Mouse (Mus musculus) liver, embryonic 13.5 days (tissue): ENCODE data around the gene Ckmt2. TPM values are rescaled to one million over a fixed set of nuclear protein-coding genes. Genes with fewer than 3 reads are reported as not detected.

Source experiments
- ATAC-seq: fragments of 200-750 bp; cut with Nextera tagmentation; 2 replicates; pipeline ENCODE4 v1.8.0; 2017; ENCODE audit warnings: low read depth, mild to moderate bottlenecking, moderate number of reproducible peaks, moderate library complexity
- DNase-seq: peaks from one replicate; pipeline ENCODE4 v3.0.0; 2022
- H3K27ac ChIP-seq: fragments of 300-500 bp; sonication (generic); 2 replicates; pipeline ENCODE4 v1.5.1; 2015; ENCODE audit warnings: moderate library complexity, mild to moderate bottlenecking, inconsistent platforms
- H3K27me3 ChIP-seq: fragments of 300-500 bp; sonication (generic); 2 replicates; pipeline ENCODE4 v1.6.1; 2015; ENCODE audit warnings: mild to moderate bottlenecking, inconsistent platforms
- H3K36me3 ChIP-seq: fragments of 300-500 bp; sonication (generic); 2 replicates; pipeline ENCODE4 v1.6.1; 2015; ENCODE audit warnings: mild to moderate bottlenecking, inconsistent platforms
- H3K4me1 ChIP-seq: fragments of 300-500 bp; sonication (generic); replicated peaks from 2 replicates; pipeline ENCODE4 v1.6.1; 2015; ENCODE audit warnings: inconsistent platforms
- H3K4me2 ChIP-seq: fragments of 300-500 bp; sonication (generic); 2 replicates; pipeline ENCODE4 v1.6.1; 2015; ENCODE audit warnings: inconsistent platforms, mild to moderate bottlenecking, moderate library complexity
- H3K4me3 ChIP-seq: fragments of 300-500 bp; sonication (generic); replicated peaks from 2 replicates; pipeline ENCODE4 v1.5.1; 2015; ENCODE audit warnings: mild to moderate bottlenecking, inconsistent platforms
- H3K9ac ChIP-seq: fragments of 300-500 bp; sonication (generic); 2 replicates; pipeline ENCODE4 v1.6.1; 2015; ENCODE audit warnings: mild to moderate bottlenecking, inconsistent platforms
- H3K9me3 ChIP-seq: fragments of 300-500 bp; sonication (generic); replicated peaks from 2 replicates; pipeline ENCODE4 v1.6.1; 2016; ENCODE audit warnings: inconsistent platforms
- WGBS: fragments of 180-500 bp; shearing (Covaris S2); methylation state at CpG from one replicate; pipeline ENCODE4 v1.1.7; 2015; ENCODE audit not compliant: insufficient replicate concordance; 5-methylcytosine and 5-hydroxymethylcytosine counted together
- polyA plus RNA-seq: library from polyadenylated mRNA; unstranded; fragments of >200 nt; fragmentation: Nextera tagmentation; extraction: Ambion mirVana; gene quantifications from 2 replicates; pipeline ENCODE4 v1.2.1, GENCODE M21; 2015

The Ckmt2 gene
- polyA plus RNA-seq, 1 experiment from 2014 or later = not detected

DNA sequence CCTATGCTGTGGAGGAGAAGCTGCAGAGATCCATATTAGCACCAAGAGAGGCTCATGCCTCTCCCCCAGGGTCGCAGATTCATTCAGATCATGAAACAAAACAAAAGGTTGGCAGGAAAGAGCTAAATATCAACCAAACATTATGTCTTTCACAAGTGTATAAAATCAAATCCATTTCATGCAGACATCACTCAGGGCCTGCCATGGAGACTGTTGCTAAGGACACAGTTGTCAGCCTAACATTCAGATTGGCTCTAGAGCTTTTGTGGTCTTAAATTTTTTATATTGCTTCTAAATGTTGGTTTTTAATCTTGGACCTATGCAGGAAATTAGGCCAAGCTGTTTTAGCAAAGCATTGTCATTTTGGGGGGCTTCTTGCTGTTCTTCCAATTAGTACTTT is 8.1 kb downstream of the Ckmt2 start:
- H3K9ac ChIP-seq = no peak overlapping the region
- H3K27ac ChIP-seq = no peak overlapping the region
- 58% methylated on average over 1 of the region's 1 CpGs for WGBS
- DNase-seq (no peak), ATAC-seq (no peak)
- H3K36me3 ChIP-seq = no peaks in the 10 kb centered on the region
- no peak overlapping the region for H3K4me2 ChIP-seq
- no peak overlapping the region for H3K4me3 ChIP-seq
- no peaks in the 10 kb centered on the region for H3K4me1 ChIP-seq
- no peaks in the 10 kb centered on the region for H3K27me3 ChIP-seq
- no peaks in the 10 kb centered on the region for H3K9me3 ChIP-seq

GRCm38 (mm10) chr13:91858835-91859234 is 17.9 kb downstream of the Ckmt2 start:
- no peak for DNase-seq
- no peaks in the 10 kb centered on the region for H3K27me3 ChIP-seq

DNA sequence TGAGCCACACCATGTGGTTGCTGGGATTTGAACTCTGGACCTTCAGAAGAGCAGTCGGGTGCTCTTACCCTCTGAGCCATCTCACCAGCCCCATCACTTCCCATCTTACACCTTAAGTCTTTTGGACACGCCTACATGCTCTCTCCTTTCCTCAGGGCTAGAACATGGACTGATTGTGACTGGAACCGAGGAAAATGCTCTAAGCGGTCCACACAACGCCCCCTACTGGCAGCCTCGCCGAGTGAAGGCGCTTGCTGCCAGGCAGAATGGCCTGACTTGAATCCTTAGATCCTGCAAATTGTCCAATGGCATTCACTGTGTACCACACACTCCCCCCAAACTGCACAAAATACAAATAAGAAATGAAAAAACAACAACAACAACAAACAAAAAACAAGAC is 19.3 kb downstream of the Ckmt2 start:
- H3K9ac ChIP-seq = no peak overlapping the region
- no peaks in the 10 kb centered on the region for H3K9me3 ChIP-seq
- no peak overlapping the region for H3K4me3 ChIP-seq
- no peaks in the 10 kb centered on the region for H3K4me1 ChIP-seq
- no peak overlapping the region for H3K4me2 ChIP-seq
- no peak for DNase-seq
- no peak for ATAC-seq
- H3K27me3 ChIP-seq = no peaks in the 10 kb centered on the region
- 53% methylated on average over 8 of the region's 8 CpGs for WGBS
- H3K36me3 ChIP-seq = no peaks in the 10 kb centered on the region
- no peak overlapping the region for H3K27ac ChIP-seq

More at GRCm38 (mm10) chr13:91858835-91859234, 17.9 kb downstream of the Ckmt2 start:
- Histone ChIP-seq H3K9ac (no peak overlapping the region), H3K9me3 (no peaks in the 10 kb centered on the region), H3K4me3 (no peak overlapping the region), H3K4me1 (no peaks in the 10 kb centered on the region), H3K27ac (no peak overlapping the region), H3K36me3 (no peaks in the 10 kb centered on the region), H3K4me2 (no peak overlapping the region)
- 65% methylated on average over 7 of the region's 7 CpGs for WGBS
- ATAC-seq = no peak

- Histone ChIP-seq H3K4me2 (no peak overlapping the region), H3K27me3 (no peaks in the 10 kb centered on the region), H3K4me1 (no peaks in the 10 kb centered on the region), H3K9ac (no peak overlapping the region), H3K4me3 (no peak overlapping the region), H3K27ac (no peak overlapping the region), H3K9me3 (no peaks in the 10 kb centered on the region), H3K36me3 (no peaks in the 10 kb centered on the region)
- 58% methylated on average over 3 of the region's 3 CpGs for WGBS
- DNase-seq (no peak), ATAC-seq (no peak)
Measured at GRCm38 (mm10) chr13:91854412-91854811, 22.3 kb downstream of the Ckmt2 start.

DNA sequence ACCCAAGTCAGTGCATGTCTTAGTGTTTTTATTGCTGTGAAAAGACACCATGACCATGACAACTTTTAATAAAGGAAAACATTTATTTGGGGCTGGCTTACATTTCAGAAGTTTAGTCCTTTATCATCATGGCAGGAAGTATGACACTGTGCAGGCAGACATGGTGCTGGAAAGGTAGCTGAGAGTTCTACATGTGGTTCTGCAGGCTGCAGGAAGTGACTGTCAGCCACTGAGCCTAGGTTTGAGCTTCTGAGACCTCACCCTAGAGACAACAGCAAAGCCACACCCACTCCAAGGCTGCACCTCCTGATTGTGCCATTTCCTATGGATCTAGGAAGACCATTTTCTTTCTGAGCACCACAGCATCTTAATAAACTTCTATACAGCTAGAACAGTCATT is 48.8 kb downstream of the Ckmt2 start:
- H3K9me3 ChIP-seq = no peaks in the 10 kb centered on the region
- H3K27ac ChIP-seq = no peak overlapping the region
- no peak overlapping the region for H3K4me3 ChIP-seq
- ATAC-seq (no peak), DNase-seq (no peak)
- H3K4me1 ChIP-seq = no peaks in the 10 kb centered on the region
- H3K9ac ChIP-seq = no peak overlapping the region
- no peak overlapping the region for H3K4me2 ChIP-seq
- no peaks in the 10 kb centered on the region for H3K27me3 ChIP-seq
- H3K36me3 ChIP-seq = no peaks in the 10 kb centered on the region

- DNase-seq (no peak), ATAC-seq (no peak)
- Histone ChIP-seq H3K4me2 (no peak overlapping the region), H3K9me3 (no peaks in the 10 kb centered on the region), H3K27me3 (no peaks in the 10 kb centered on the region), H3K27ac (no peak overlapping the region), H3K4me1 (no peaks in the 10 kb centered on the region), H3K36me3 (no peaks in the 10 kb centered on the region), H3K4me3 (no peak overlapping the region), H3K9ac (no peak overlapping the region)
- 80% methylated on average over 2 of the region's 2 CpGs for WGBS
Measured at GRCm38 (mm10) chr13:91826066-91826465, 50.6 kb downstream of the Ckmt2 start.

DNA sequence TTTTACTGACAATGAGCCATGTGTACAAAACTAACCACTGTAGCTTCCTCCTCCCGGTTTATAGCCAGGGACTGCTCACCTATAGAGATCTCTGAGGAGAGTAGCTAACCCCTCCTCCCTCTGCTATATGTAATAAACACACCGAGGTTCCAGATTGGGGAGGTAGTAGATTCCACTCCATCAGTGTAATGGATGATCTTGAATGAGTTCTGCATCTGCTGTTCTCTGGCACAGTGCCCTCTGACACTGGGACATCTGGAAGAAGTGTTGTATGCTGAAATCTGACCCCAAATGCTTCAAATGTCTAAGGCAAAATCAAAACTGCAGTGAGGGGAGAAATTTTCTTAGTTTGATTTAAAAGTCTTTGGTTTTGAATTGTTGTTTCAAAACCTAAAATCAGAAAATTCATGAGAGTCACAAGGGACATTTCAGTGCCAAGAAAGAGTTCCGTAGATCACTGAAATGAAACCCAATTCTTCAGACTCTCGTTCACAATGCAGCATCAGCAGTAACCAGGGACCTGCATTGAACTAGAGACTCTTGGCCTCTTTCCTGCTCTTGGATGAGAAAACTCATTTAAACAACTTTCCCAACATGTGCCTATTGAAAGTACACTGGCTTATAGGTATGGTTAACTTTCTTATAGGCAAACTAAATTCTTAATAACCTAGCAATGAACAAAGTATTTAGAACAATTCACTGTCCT is 51.7 kb downstream of the Ckmt2 start:
- Histone ChIP-seq H3K4me3 (no peak overlapping the region), H3K36me3 (no peaks in the 10 kb centered on the region), H3K4me2 (no peak overlapping the region), H3K9ac (no peak overlapping the region), H3K27ac (no peak overlapping the region), H3K27me3 (no peaks in the 10 kb centered on the region), H3K4me1 (no peaks in the 10 kb centered on the region), H3K9me3 (no peaks in the 10 kb centered on the region)
- DNase-seq (no peak), ATAC-seq (no peak)
- WGBS = 61% methylated on average over 4 of the region's 4 CpGs

GRCm38 (mm10) chr13:91823735-91824134 is 53.0 kb downstream of the Ckmt2 start:
- Histone ChIP-seq H3K4me1 (no peaks in the 10 kb centered on the region), H3K9me3 (no peaks in the 10 kb centered on the region), H3K9ac (no peak overlapping the region), H3K4me2 (no peak overlapping the region), H3K36me3 (no peaks in the 10 kb centered on the region), H3K27me3 (no peaks in the 10 kb centered on the region), H3K4me3 (no peak overlapping the region), H3K27ac (no peak overlapping the region)
- no peak for DNase-seq
- 67% methylated on average over 6 of the region's 6 CpGs for WGBS
- no peak for ATAC-seq

- Histone ChIP-seq H3K36me3 (no peaks in the 10 kb centered on the region), H3K9ac (no peak overlapping the region), H3K27ac (no peak overlapping the region), H3K4me3 (no peak overlapping the region), H3K4me2 (no peak overlapping the region), H3K4me1 (no peaks in the 10 kb centered on the region), H3K27me3 (no peaks in the 10 kb centered on the region), H3K9me3 (no peaks in the 10 kb centered on the region)
- DNase-seq (no peak), ATAC-seq (no peak)
- WGBS = 59% methylated on average over 5 of the region's 5 CpGs
Measured at GRCm38 (mm10) chr13:91814670-91815069, 62.0 kb downstream of the Ckmt2 start.

DNA sequence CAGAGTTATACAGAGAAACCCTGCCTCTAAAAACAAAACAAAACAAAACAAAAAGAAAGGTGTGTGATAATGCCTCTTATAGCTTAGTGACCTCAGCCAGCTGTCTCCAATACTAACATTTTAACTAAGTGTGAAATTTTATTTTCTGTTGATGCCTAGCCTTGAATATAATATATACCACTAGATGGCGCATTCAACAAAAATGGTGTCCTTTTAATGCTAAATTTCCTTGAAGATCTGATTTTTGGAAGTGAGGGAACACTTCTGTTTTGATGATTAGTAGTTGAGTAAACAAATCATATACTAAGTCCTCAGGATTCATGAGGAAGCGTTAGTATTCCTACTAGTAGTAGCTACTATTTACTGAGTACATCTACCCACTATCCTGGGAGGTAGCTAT is 67.2 kb downstream of the Ckmt2 start:
- Histone ChIP-seq H3K4me3 (no peak overlapping the region), H3K27me3 (no peaks in the 10 kb centered on the region), H3K27ac (no peak overlapping the region), H3K4me1 (peaks cover 13% of the 10 kb centered on the region), H3K9ac (no peak overlapping the region), H3K36me3 (peaks cover 12% of the 10 kb centered on the region), H3K9me3 (no peaks in the 10 kb centered on the region), H3K4me2 (no peak overlapping the region)
- ATAC-seq (no peak), DNase-seq (no peak)
- 34% methylated on average over 2 of the region's 2 CpGs for WGBS

DNA sequence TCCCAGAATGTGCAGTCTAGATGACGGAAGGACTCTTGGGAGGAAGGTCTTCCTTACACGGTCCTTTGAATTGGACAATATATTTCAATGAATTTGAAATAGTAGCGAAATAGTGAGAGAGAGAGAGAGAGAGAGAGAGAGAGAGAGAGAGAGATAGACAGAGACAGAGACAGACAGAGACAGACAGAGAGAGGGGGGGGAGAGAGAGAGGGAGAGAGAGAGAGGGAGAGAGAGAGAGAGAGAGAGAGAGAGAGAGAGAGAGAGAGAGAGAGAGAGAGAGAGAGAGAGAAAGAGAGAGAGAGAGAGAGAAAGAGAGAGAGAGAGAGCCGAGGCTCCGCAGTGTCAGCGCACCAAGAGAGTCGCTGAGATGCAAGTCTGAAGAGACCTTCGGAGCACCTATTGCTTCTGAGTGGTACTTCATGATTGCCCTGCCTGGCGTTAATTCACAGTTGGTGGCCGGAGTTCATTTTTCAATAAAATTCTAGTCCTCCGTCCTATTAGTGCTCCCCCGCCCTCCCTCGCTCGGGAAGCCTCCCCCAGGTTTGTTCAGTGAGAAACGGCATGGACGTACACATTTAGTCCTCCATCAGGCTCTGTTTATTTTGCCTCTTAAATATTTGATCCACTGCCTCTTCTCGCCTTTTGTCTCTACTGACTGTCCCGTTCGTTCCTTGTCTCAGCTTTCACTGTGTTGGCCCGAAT is 68.7 kb downstream of the Ckmt2 start:
- 33% methylated on average over 20 of the region's 20 CpGs for WGBS
- DNase-seq (peak; percentile 3), ATAC-seq (no peak)
- peaks cover 13% of the 10 kb centered on the region for H3K4me1 ChIP-seq
- H3K9me3 ChIP-seq = no peaks in the 10 kb centered on the region
- peak overlapping the region; percentile 94 for H3K9ac ChIP-seq
- H3K27ac ChIP-seq = peak overlapping the region; percentile 91
- H3K36me3 ChIP-seq = peaks cover 17% of the 10 kb centered on the region
- H3K4me2 ChIP-seq = peak overlapping the region; percentile 68
- H3K27me3 ChIP-seq = no peaks in the 10 kb centered on the region
- peak overlapping the region; percentile 94 for H3K4me3 ChIP-seq
